Mouse (Mus musculus) cerebellum, adult 2 months (tissue): ENCODE results near the gene Ndrg4.

Experiments used
- CTCF ChIP-seq: fragments of 200-500 bp; IDR thresholded peaks from 2 replicates; pipeline ENCODE4 v1.5.1; 2011; ENCODE audit warnings: low read depth, mild to moderate bottlenecking, control low read depth, low read length, moderate library complexity, borderline replicate concordance; ENCODE audit not compliant: insufficient read depth
- POLR2A ChIP-seq: fragments of 200-500 bp; IDR thresholded peaks from 2 replicates; pipeline ENCODE4 v1.6.1; 2011; ENCODE audit warnings: low read length, control low read depth, borderline replicate concordance; ENCODE audit not compliant: insufficient read depth

GRCm38 (mm10) chr8:95662885-95663598 lies 13.7 kb upstream of the Ndrg4 start:
- TF ChIP-seq POLR2A (no peak), CTCF (no peak)
